Mouse (Mus musculus) Patski (cell line): Measurements from ENCODE around the gene Hyal1. TPM values are rescaled to one million over a fixed set of nuclear protein-coding genes. Genes with fewer than 3 reads are reported as not detected.

Experiments used
- ATAC-seq: fragments of 100-300 bp; one replicate; pipeline ENCODE4 v1.8.0; 2021
- CTCF ChIA-PET: fragments of 350-600 bp; sonication (Branson Sonifier 250); formaldehyde crosslinking; loops from one replicate; lab custom pipeline; 2022; ENCODE audit warnings: inconsistent platforms; lab: Charles Lee
- POLR2A ChIA-PET: fragments of 350-600 bp; sonication (Branson Sonifier 250); formaldehyde crosslinking; loops from one replicate; lab custom pipeline; 2022; ENCODE audit warnings: antibody characterized with exemption, inconsistent platforms; lab: Charles Lee
- DNase-seq: peaks from one replicate; pipeline ENCODE4 v3.0.0-alpha.2; 2011; ENCODE audit warnings: low read depth, low spot score
- H3K27me3 ChIP-seq: fragments of 371-371 bp; one replicate; pipeline ENCODE4 v1.5.1; 2021
- CTCF ChIP-seq: fragments of 100-300 bp; IDR thresholded peaks from one replicate; pipeline ENCODE4 v1.5.1; 2021
- in situ Hi-C: fragments of 300-500 bp; cut with MboI; formaldehyde crosslinking; loops from 3 replicates; pipeline ENCODE4 v1.11.1; 2018; ENCODE audit warnings: low pct_unique_long_range_greater_than_20kb, mixed read lengths
- polyA plus RNA-seq: library from polyadenylated mRNA; unstranded; gene quantifications from one replicate; pipeline ENCODE4 v1.2.3, GENCODE M21; 2021

Hyal1 gene
- 1.2 TPM for polyA plus RNA-seq

DNA sequence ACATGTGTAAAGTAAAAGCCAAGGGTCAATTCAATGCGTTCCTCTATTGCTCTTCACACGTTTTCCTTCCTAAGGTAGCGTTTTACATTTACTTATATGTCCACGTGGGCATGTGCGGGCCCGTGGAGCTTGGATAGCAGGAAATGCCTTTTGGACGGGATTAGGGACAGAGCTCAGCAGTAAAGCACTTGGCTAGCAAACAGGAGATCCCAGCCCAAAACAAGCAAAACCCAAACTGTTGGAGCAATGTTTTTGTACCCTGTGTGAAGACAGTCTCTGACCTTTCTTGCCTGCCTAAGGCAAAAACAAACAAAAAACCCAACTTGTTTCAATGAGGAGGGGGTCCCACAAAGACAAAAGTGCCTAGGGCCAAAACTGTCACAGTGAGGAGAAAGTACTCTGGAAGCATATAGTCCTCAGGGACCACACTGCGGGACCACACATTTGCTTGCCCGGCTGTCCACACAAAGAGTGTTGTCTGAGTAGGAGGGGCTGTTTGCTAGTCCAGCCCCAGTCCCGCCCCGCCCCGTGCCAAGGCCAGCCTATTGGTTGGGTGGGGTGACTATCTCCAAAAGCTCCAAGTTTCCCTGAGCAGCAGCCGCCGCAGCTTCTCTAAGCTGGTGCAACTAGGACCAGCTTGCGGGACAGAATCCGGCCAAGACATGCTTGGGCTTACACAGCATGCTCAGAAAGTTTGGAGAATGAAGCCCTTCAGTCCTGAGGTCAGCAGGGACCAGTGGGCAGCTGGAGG is at the start of gene Hyal1:
TSS of gene Hyal1 (plus strand) at position 571 of the 751 bp plus-strand sequence.
- POLR2A ChIA-PET: no interaction called here
- no peak for DNase-seq
- in situ Hi-C loops: no loop called here
- TF ChIP-seq CTCF: no peak
- no peak for ATAC-seq
- CTCF ChIA-PET: interaction anchor here (1.2 kb wide), 1 partner anchor 11 kb away, joined by 4 read pairs; no protein-coding TSS in a partner anchor
- H3K27me3 ChIP-seq: no peaks in the 10 kb centered on the region

DNA sequence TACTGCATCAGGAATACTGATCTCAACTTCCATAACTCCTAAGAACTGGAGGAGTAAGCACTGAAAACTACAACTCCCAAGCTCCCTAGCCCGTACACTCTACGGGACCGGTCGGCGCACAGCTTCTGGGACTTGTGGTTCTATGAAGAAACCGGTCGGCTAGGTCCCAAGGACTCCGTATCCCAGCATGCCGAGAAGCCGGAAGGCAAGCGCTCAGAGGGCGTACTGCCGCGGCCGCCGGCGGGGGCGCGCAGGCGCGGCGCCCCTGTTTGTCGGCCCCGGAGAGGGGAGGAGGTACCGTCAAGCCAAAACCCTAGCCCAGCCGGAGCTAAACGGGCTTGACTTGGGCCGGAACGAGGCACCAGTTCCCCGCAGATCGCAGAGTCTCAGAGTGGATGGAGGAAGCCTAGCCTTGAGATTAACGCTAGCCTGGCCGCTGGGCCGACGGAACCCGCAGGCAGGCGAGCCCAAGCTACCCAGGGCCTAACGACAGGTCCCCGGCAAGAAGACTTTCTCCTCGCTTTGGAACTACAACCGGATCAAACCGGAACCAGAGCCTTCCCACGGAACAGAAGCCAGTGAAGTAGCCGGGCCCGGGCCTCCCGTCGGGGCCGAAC is 42.8 kb upstream of the Hyal1 start, which contains the start of gene Tmem115:
TSS of gene Tmem115 (plus strand) at position 155 of the 617 bp plus-strand sequence.
- no peak for TF ChIP-seq CTCF
- in situ Hi-C loops: loop anchor here (25.0 kb wide), 1 partner anchor 847 kb away; the partner anchor contains the start of gene Tex264
- POLR2A ChIA-PET: no interaction called here
- ATAC-seq: peak; percentile 97
- peak; percentile 86 for DNase-seq
- CTCF ChIA-PET: no interaction called here
- H3K27me3 ChIP-seq: no peaks in the 10 kb centered on the region

DNA sequence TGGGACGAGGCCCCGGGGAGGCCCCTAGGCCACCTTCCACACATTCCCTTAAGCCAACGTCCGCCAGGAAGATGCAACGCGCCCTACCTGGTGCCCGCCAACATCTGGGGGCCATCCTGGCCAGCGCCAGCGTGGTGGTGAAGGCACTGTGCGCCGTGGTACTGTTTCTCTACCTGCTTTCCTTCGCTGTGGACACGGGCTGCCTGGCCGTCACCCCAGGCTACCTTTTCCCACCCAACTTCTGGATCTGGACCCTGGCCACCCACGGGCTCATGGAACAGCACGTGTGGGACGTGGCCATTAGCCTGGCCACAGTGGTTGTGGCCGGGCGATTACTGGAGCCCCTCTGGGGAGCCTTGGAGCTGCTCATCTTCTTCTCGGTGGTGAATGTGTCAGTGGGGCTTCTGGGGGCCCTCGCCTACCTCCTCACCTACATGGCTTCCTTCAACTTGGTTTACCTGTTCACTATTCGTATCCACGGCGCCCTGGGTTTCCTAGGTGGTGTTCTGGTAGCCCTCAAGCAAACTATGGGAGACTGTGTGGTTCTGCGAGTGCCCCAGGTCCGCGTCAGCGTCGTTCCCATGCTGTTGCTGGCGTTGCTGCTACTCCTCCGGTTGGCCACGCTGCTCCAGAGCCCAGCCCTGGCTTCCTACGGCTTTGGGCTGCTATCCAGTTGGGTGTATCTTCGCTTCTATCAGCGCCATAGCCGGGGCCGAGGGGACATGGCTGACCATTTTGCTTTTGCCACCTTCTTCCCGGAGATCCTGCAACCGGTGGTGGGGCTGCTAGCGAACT is 42.1 kb upstream of the Hyal1 start:
- POLR2A ChIA-PET: no interaction called here
- DNase-seq (no peak), ATAC-seq (peak; percentile 10)
- no peaks in the 10 kb centered on the region for H3K27me3 ChIP-seq
- CTCF ChIA-PET: no interaction called here
- in situ Hi-C loops: loop anchor here (25.0 kb wide), 1 partner anchor 847 kb away; the partner anchor contains the start of gene Tex264
- no peak for TF ChIP-seq CTCF

DNA sequence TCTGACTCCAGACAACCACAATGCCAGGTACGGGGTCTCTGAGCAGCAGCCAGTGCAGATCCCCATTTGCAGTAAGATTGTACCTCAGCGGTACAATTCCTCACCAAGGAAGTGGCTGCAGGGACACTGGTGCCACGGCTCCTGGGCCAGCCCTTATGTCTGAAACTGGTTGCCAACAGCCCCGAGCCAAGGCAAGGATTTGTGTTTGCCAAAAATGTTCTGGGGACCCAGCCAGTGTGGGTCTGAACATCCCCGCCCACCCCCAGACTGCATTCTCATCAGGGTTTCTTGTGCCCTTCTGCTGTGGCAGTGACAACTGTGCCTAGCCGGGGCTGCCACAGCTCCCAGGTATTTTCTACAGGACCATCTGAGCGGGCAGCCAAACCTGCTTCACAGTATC is 38.5 kb upstream of the Hyal1 start:
- POLR2A ChIA-PET: no interaction called here
- ATAC-seq (no peak), DNase-seq (no peak)
- TF ChIP-seq CTCF: no peak
- CTCF ChIA-PET: no interaction called here
- in situ Hi-C loops: loop anchor here (25.0 kb wide), 1 partner anchor 851 kb away; the partner anchor contains the start of gene Tex264
- no peaks in the 10 kb centered on the region for H3K27me3 ChIP-seq

- TF ChIP-seq CTCF: no peak
- ATAC-seq: no peak
- ChIA-PET POLR2A (interaction anchor here (0.7 kb wide), 1 partner anchor 217 kb away, joined by 3 read pairs; no protein-coding TSS in a partner anchor), CTCF (interaction anchor here (1.4 kb wide), 1 partner anchor 10 kb away, joined by 3 read pairs; no protein-coding TSS in a partner anchor)
- H3K27me3 ChIP-seq: no peaks in the 10 kb centered on the region
- in situ Hi-C loops: loop anchor here (25.0 kb wide), 1 partner anchor 851 kb away; the partner anchor contains the start of gene Tex264
- DNase-seq: no peak
Observed at GRCm38 (mm10) chr9:107538711-107539110, 38.0 kb upstream of the Hyal1 start.

GRCm38 (mm10) chr9:107539940-107540339 is 36.8 kb upstream of the Hyal1 start:
- POLR2A ChIA-PET: no interaction called here
- TF ChIP-seq CTCF: no peak
- ATAC-seq (no peak), DNase-seq (no peak)
- H3K27me3 ChIP-seq: no peaks in the 10 kb centered on the region
- CTCF ChIA-PET: interaction anchor here (1.4 kb wide), 1 partner anchor 9 kb away, joined by 3 read pairs; no protein-coding TSS in a partner anchor
- in situ Hi-C loops: loop anchor here (25.0 kb wide), 1 partner anchor 853 kb away; the partner anchor contains the start of gene Tex264

DNA sequence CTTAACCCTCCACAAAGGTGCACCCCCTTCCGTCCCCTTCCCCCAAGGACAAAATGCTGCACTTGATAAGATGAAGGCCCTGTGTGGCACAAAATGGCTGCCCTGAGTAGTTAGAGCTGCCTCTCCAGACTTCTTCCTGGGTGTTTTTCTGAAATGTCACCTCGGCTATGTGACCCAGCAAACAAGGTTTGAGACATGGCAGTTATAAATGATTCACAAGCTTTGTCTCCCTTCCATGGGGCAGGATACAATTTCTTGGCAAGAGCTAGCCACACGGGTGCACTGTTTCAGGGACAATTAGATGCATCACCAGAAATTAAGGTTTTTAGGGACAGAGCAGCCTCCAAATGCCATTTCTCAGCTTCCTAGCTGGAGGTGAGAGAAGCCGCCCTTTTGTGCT is 36.3 kb upstream of the Hyal1 start:
- CTCF ChIA-PET: no interaction called here
- in situ Hi-C loops: loop anchor here (25.0 kb wide), 1 partner anchor 853 kb away; the partner anchor contains the start of gene Tex264
- no peak for ATAC-seq
- TF ChIP-seq CTCF: no peak
- no peak for DNase-seq
- H3K27me3 ChIP-seq: no peaks in the 10 kb centered on the region
- POLR2A ChIA-PET: interaction anchor here (2.0 kb wide), 1 partner anchor 14 kb away, joined by 10 read pairs; no protein-coding TSS in a partner anchor

GRCm38 (mm10) chr9:107541005-107541404 is 35.7 kb upstream of the Hyal1 start:
- no peaks in the 10 kb centered on the region for H3K27me3 ChIP-seq
- ATAC-seq (no peak), DNase-seq (no peak)
- no peak for TF ChIP-seq CTCF
- ChIA-PET CTCF (no interaction called here), POLR2A (interaction anchor here (2.0 kb wide), 1 partner anchor 13 kb away, joined by 10 read pairs; no protein-coding TSS in a partner anchor)
- in situ Hi-C loops: loop anchor here (25.0 kb wide), 1 partner anchor 854 kb away; the partner anchor contains the start of gene Tex264

- DNase-seq (no peak), ATAC-seq (peak; percentile 75)
- no peaks in the 10 kb centered on the region for H3K27me3 ChIP-seq
- ChIA-PET CTCF (no interaction called here), POLR2A (interaction anchor here (1.6 to 2.0 kb wide), 2 partner anchors 12 to 15 kb away, joined by 4 to 10 read pairs; no protein-coding TSS in a partner anchor)
- TF ChIP-seq CTCF: no peak
- in situ Hi-C loops: loop anchor here (25.0 kb wide), 1 partner anchor 854 kb away; the partner anchor contains the start of gene Tex264
Observed at GRCm38 (mm10) chr9:107541474-107542351, 35.0 kb upstream of the Hyal1 start, which contains the start of the genes Cyb561d2 and Nprl2. Gene Cyb561d2, minus strand, starts transcription at chr9:107542193. Gene Nprl2, plus strand, starts transcription at chr9:107542226.
